Mouse (Mus musculus) hindbrain, embryonic 14.5 days (tissue): ENCODE results near the gene Padi2. TPM values are rescaled to one million over a fixed set of nuclear protein-coding genes. Genes with fewer than 3 reads are reported as not detected.

ENCODE experiments used
- ATAC-seq: fragments of 200-750 bp; cut with Nextera tagmentation; 2 replicates; pipeline ENCODE4 v1.8.0; 2017; ENCODE audit warnings: moderate number of reproducible peaks, mild to moderate bottlenecking, moderate TSS enrichment, moderate library complexity; ENCODE audit not compliant: low FRiP score
- DNase-seq: peaks from one replicate; pipeline ENCODE4 v3.0.0-alpha.2; 2015; ENCODE audit warnings: low spot score
- H3K27ac ChIP-seq: fragments of 300-500 bp; sonication (generic); 2 replicates; pipeline ENCODE4 v1.5.1; 2014; ENCODE audit warnings: mild to moderate bottlenecking, moderate library complexity
- H3K27me3 ChIP-seq: fragments of 300-500 bp; sonication (generic); 2 replicates; pipeline ENCODE4 v1.6.1; 2014; ENCODE audit warnings: mild to moderate bottlenecking, low read length, mixed read lengths; ENCODE audit not compliant: control insufficient read depth, insufficient read depth
- H3K36me3 ChIP-seq: fragments of 300-500 bp; sonication (generic); replicated peaks from 2 replicates; pipeline ENCODE4 v1.6.1; 2014; ENCODE audit not compliant: control insufficient read depth, insufficient read depth
- H3K4me1 ChIP-seq: fragments of 300-500 bp; sonication (generic); replicated peaks from 2 replicates; pipeline ENCODE4 v1.6.1; 2014; ENCODE audit warnings: antibody characterized with exemption, low read length, mixed read lengths; ENCODE audit not compliant: control insufficient read depth, insufficient read depth
- H3K4me2 ChIP-seq: fragments of 300-500 bp; sonication (generic); replicated peaks from 2 replicates; pipeline ENCODE4 v1.6.1; 2014; ENCODE audit warnings: mild to moderate bottlenecking, moderate library complexity
- H3K4me3 ChIP-seq: fragments of 300-500 bp; sonication (generic); replicated peaks from 2 replicates; pipeline ENCODE4 v1.5.1; 2014; ENCODE audit warnings: mild to moderate bottlenecking, low read length
- H3K9ac ChIP-seq: fragments of 300-500 bp; sonication (generic); 2 replicates; pipeline ENCODE4 v1.6.1; 2014
- H3K9me3 ChIP-seq: fragments of 300-500 bp; sonication (generic); 2 replicates; pipeline ENCODE4 v1.6.1; 2016; ENCODE audit warnings: low read length; ENCODE audit not compliant: control insufficient read depth
- WGBS: fragments of 180-500 bp; shearing (Covaris S2); extraction: QIAGEN DNeasy Blood & Tissue Kit; methylation state at CpG from one replicate; pipeline ENCODE4 v1.1.7; 2014; 5-methylcytosine and 5-hydroxymethylcytosine counted together
- polyA plus RNA-seq: library from polyadenylated mRNA; unstranded; fragments of >200 nt; fragmentation: Nextera tagmentation; extraction: Ambion mirVana; gene quantifications from 2 replicates; pipeline ENCODE4 v1.2.1, GENCODE M21; 2014

The Padi2 gene
- polyA plus RNA-seq, 1 experiment from 2014 or later = 1.5 TPM

GRCm38 (mm10) chr4:140986024-140986710 lies 80.0 kb downstream of the Padi2 start:
- ATAC-seq = peak; percentile 19; the same call in 1 of the 2 replicates
- peak overlapping the region; percentile 88 for H3K27ac ChIP-seq
- peak overlapping the region; percentile 91 for H3K9ac ChIP-seq
- H3K36me3 ChIP-seq = no peaks in the 10 kb centered on the region; the same call in 1 of the 2 replicates
- no peaks in the 10 kb centered on the region for H3K9me3 ChIP-seq
- H3K4me1 ChIP-seq = peaks cover 32% of the 10 kb centered on the region
- peak overlapping the region; percentile 75 for H3K4me2 ChIP-seq
- WGBS = 25% methylated on average over 15 of the region's 15 CpGs
- no peaks in the 10 kb centered on the region for H3K27me3 ChIP-seq
- peak overlapping the region; percentile 86 for H3K4me3 ChIP-seq
- peak; percentile 44 for DNase-seq

GRCm38 (mm10) chr4:140986711-140987395 lies 80.7 kb downstream of the Padi2 start, which contains the start of gene Atp13a2:
Gene Atp13a2 (plus strand): TSS chr4:140986873.
- Histone ChIP-seq H3K36me3 (peaks cover 3% of the 10 kb centered on the region; the same call in 1 of the 2 replicates), H3K27ac (peak within 1 kb of the TSS; percentile 88), H3K9me3 (no peaks in the 10 kb centered on the region), H3K4me2 (peak within 1 kb of the TSS; percentile 75), H3K4me3 (peak within 1 kb of the TSS; percentile 86), H3K4me1 (peaks cover 32% of the 10 kb centered on the region), H3K9ac (peak within 1 kb of the TSS; percentile 91), H3K27me3 (no peaks in the 10 kb centered on the region)
- under 1% methylated on average over 56 of the region's 58 CpGs for whole genome bisulfite sequencing
- ATAC-seq = peak; percentile 90
- DNase-seq = peak; percentile 94

GRCm38 (mm10) chr4:140987476-140987875 lies 81.3 kb downstream of the Padi2 start:
- DNase-seq (no peak), ATAC-seq (no peak)
- Histone ChIP-seq H3K4me3 (peak overlapping the region; percentile 86), H3K9ac (peak overlapping the region; percentile 91), H3K36me3 (peaks cover 9% of the 10 kb centered on the region), H3K9me3 (no peaks in the 10 kb centered on the region), H3K4me2 (peak overlapping the region; percentile 75), H3K27ac (peak overlapping the region; percentile 88), H3K4me1 (peaks cover 32% of the 10 kb centered on the region), H3K27me3 (no peaks in the 10 kb centered on the region)
- 22% methylated on average over 7 of the region's 7 CpGs for WGBS

- Histone ChIP-seq H3K4me2 (peak overlapping the region; percentile 75), H3K36me3 (peaks cover 22% of the 10 kb centered on the region), H3K27ac (no peak overlapping the region), H3K9ac (peak overlapping the region; percentile 21; the same call in 1 of the 2 replicates), H3K4me3 (no peak overlapping the region; the same call in 1 of the 2 replicates), H3K9me3 (no peaks in the 10 kb centered on the region), H3K4me1 (peaks cover 28% of the 10 kb centered on the region), H3K27me3 (no peaks in the 10 kb centered on the region)
- DNase-seq = no peak
- no peak for ATAC-seq
- WGBS = 66% methylated on average over 7 of the region's 7 CpGs
Measured at GRCm38 (mm10) chr4:140988706-140989290, 82.7 kb downstream of the Padi2 start.

- Histone ChIP-seq H3K4me3 (no peak overlapping the region), H3K36me3 (peaks cover 28% of the 10 kb centered on the region), H3K4me2 (no peak overlapping the region), H3K9ac (no peak overlapping the region), H3K27me3 (no peaks in the 10 kb centered on the region), H3K9me3 (no peaks in the 10 kb centered on the region), H3K4me1 (peaks cover 28% of the 10 kb centered on the region), H3K27ac (no peak overlapping the region)
- DNase-seq (no peak), ATAC-seq (no peak)
- WGBS = 79% methylated on average over 14 of the region's 14 CpGs
Measured at GRCm38 (mm10) chr4:140989447-140989846, 83.3 kb downstream of the Padi2 start.

GRCm38 (mm10) chr4:140992215-140992614 lies 86.1 kb downstream of the Padi2 start:
- H3K9ac ChIP-seq = no peak overlapping the region
- H3K4me3 ChIP-seq = no peak overlapping the region
- no peak overlapping the region for H3K4me2 ChIP-seq
- no peaks in the 10 kb centered on the region for H3K27me3 ChIP-seq
- peaks cover 23% of the 10 kb centered on the region for H3K4me1 ChIP-seq
- peaks cover 56% of the 10 kb centered on the region for H3K36me3 ChIP-seq
- no peak for ATAC-seq
- 76% methylated on average over 20 of the region's 20 CpGs for WGBS
- no peak for DNase-seq
- H3K9me3 ChIP-seq = no peaks in the 10 kb centered on the region
- no peak overlapping the region for H3K27ac ChIP-seq

GRCm38 (mm10) chr4:140993846-140994245 lies 87.7 kb downstream of the Padi2 start:
- H3K27me3 ChIP-seq = no peaks in the 10 kb centered on the region
- DNase-seq = no peak
- H3K4me3 ChIP-seq = no peak overlapping the region
- peaks cover 8% of the 10 kb centered on the region for H3K4me1 ChIP-seq
- no peak overlapping the region for H3K4me2 ChIP-seq
- peaks cover 71% of the 10 kb centered on the region for H3K36me3 ChIP-seq
- no peaks in the 10 kb centered on the region for H3K9me3 ChIP-seq
- H3K9ac ChIP-seq = no peak overlapping the region
- no peak overlapping the region for H3K27ac ChIP-seq
- ATAC-seq = no peak
- WGBS = 88% methylated on average over 8 of the region's 8 CpGs

GRCm38 (mm10) chr4:140995811-140996210 lies 89.7 kb downstream of the Padi2 start:
- Histone ChIP-seq H3K9ac (no peak overlapping the region), H3K9me3 (no peaks in the 10 kb centered on the region), H3K27ac (no peak overlapping the region), H3K4me1 (no peaks in the 10 kb centered on the region), H3K4me3 (no peak overlapping the region), H3K27me3 (no peaks in the 10 kb centered on the region), H3K4me2 (no peak overlapping the region), H3K36me3 (peaks cover 90% of the 10 kb centered on the region)
- DNase-seq (no peak), ATAC-seq (no peak)
- 93% methylated on average over 8 of the region's 8 CpGs for WGBS

GRCm38 (mm10) chr4:140996812-140997211 lies 90.7 kb downstream of the Padi2 start:
- Histone ChIP-seq H3K4me3 (no peak overlapping the region), H3K36me3 (peaks cover 98% of the 10 kb centered on the region), H3K4me1 (no peaks in the 10 kb centered on the region), H3K9ac (no peak overlapping the region), H3K27ac (no peak overlapping the region), H3K4me2 (no peak overlapping the region), H3K27me3 (no peaks in the 10 kb centered on the region), H3K9me3 (no peaks in the 10 kb centered on the region)
- no peak for ATAC-seq
- 96% methylated on average over 9 of the region's 9 CpGs for WGBS
- no peak for DNase-seq
